Mouse (Mus musculus) heart, embryonic 15.5 days (tissue): Measurements from ENCODE around the gene Btbd35f13. TPM values are rescaled to one million over a fixed set of nuclear protein-coding genes. Genes with fewer than 3 reads are reported as not detected.
"Not testable (repeated sequence)": the region's sequence is repeated elsewhere in the genome, so short reads cannot be mapped to it uniquely, and the experiment has no call there.

ENCODE experiments used
- ATAC-seq: fragments of 200-750 bp; cut with Nextera tagmentation; replicated peaks from 2 replicates; pipeline ENCODE4 v1.8.0; 2017; ENCODE audit warnings: low read depth, moderate TSS enrichment; ENCODE audit not compliant: insufficient number of reproducible peaks, insufficient read depth, low FRiP score
- H3K27ac ChIP-seq: fragments of 300-500 bp; sonication (generic); 2 replicates; pipeline ENCODE4 v1.5.1; 2015; ENCODE audit warnings: mild to moderate bottlenecking, inconsistent platforms
- H3K27me3 ChIP-seq: fragments of 300-500 bp; sonication (generic); 2 replicates; pipeline ENCODE4 v1.6.1; 2015; ENCODE audit warnings: inconsistent platforms
- H3K36me3 ChIP-seq: fragments of 300-500 bp; sonication (generic); 2 replicates; pipeline ENCODE4 v1.6.1; 2015; ENCODE audit warnings: mild to moderate bottlenecking, inconsistent platforms
- H3K4me1 ChIP-seq: fragments of 300-500 bp; sonication (generic); replicated peaks from 2 replicates; pipeline ENCODE4 v1.6.1; 2015; ENCODE audit warnings: inconsistent platforms
- H3K4me2 ChIP-seq: fragments of 300-500 bp; sonication (generic); 2 replicates; pipeline ENCODE4 v1.6.1; 2015; ENCODE audit warnings: inconsistent platforms, mild to moderate bottlenecking, moderate library complexity
- H3K4me3 ChIP-seq: fragments of 300-500 bp; sonication (generic); 2 replicates; pipeline ENCODE4 v1.5.1; 2015; ENCODE audit warnings: mild to moderate bottlenecking, inconsistent platforms
- H3K9ac ChIP-seq: fragments of 300-500 bp; sonication (generic); 2 replicates; pipeline ENCODE4 v1.6.1; 2015; ENCODE audit warnings: mild to moderate bottlenecking, inconsistent platforms
- H3K9me3 ChIP-seq: fragments of 300-500 bp; sonication (generic); replicated peaks from 2 replicates; pipeline ENCODE4 v1.6.1; 2016; ENCODE audit warnings: inconsistent platforms
- WGBS: fragments of 180-500 bp; shearing (Covaris S2); methylation state at CpG from one replicate; pipeline ENCODE4 v1.1.7; 2015; ENCODE audit warnings: mixed read lengths; 5-methylcytosine and 5-hydroxymethylcytosine counted together
- polyA plus RNA-seq: library from polyadenylated mRNA; unstranded; fragments of >200 nt; fragmentation: Nextera tagmentation; extraction: Ambion mirVana; gene quantifications from 2 replicates; pipeline ENCODE4 v1.2.1, GENCODE M21; 2015

Gene Btbd35f13
- not detected in 2 replicates for polyA plus RNA-seq

DNA sequence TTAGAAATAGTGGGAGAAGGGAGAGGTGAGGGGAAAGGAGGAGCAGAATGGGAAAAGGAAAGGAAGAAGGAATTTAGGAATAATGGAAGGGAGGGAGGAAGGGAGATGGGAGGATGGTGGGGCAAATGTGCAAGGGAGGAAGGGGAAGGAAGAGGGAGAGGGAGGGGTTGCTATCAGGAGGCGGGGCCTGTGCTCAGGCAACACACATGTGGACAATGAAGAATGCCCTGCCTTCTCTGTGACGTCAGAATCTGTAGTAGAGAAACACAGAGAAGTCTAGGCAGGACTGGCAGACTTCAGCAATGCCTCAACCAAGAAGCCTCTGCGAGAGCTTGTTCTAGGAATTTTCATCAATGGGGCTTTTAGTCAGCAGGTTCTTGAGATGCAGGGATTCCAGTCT, at the start of gene Btbd35f13:
Gene Btbd35f13, plus strand, starts transcription at position 301 of the 400 bp plus-strand sequence.
- not testable (repeated sequence) for ATAC-seq, H3K4me3 ChIP-seq

GRCm38 (mm10) chrX:33702249-33702648, 45.3 kb downstream of the Btbd35f13 start, which contains the start of gene Btbd35f14:
Gene Btbd35f14, minus strand, starts transcription at chrX:33702349.
- H3K4me1 ChIP-seq, H3K9ac ChIP-seq, H3K27me3 ChIP-seq, H3K4me2 ChIP-seq, H3K27ac ChIP-seq, H3K9me3 ChIP-seq, ATAC-seq, H3K36me3 ChIP-seq, H3K4me3 ChIP-seq: not testable (repeated sequence)
- no CpG with 5 or more reads among the region's 3 CpGs for WGBS

More for the DNA sequence above, at the start of gene Btbd35f13:
- not testable (repeated sequence) for H3K9me3 ChIP-seq, H3K4me1 ChIP-seq, H3K27ac ChIP-seq, H3K27me3 ChIP-seq, H3K36me3 ChIP-seq, H3K9ac ChIP-seq, H3K4me2 ChIP-seq
- 75% methylated on average over 2 of the region's 3 CpGs for WGBS

Other genes with a start within 250 kb of the Btbd35f13 start
- not detected in 2 replicates for gene Btbd35f15, start 79.9 kb upstream of the Btbd35f13 start, polyA plus RNA-seq
- gene Btbd35f14, start 45.2 kb downstream of the Btbd35f13 start, polyA plus RNA-seq, result not detected in 2 replicates